8 mouse cellular contexts compared by ENCODE assay signal in the genomic region with DNA sequence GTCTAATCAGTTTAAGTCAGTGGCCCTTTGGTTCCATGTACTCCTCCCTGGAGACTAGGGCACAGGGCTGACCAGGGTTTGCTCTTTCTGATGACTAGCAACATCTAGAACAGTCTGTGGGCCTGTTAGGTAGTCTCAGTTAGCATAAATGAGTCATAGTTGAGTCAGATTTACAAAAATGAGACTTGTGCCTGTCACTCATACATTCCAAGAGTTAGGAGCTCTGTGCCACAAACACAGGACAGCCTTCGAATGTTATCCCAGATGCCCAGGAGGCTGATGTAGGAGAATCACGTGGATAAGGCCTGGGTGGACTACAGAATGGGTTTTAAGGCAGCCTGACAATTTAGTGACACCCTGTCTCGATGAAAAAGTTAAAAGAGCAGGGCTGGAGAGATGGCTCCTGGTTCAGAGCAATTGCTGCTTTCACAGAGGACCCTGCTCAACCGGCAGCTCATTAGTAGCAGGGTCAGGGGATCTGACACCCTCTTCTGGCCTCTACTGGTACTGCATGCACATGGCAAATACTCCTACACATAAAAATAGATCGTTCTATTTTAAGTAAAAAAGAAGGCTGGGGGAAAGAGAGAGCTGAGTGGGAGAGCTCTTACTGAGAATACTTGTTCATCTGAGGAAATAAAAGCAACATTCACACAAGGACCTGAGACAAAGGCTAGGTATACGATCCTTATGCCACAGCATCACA. TPM values are rescaled to one million over a fixed set of nuclear protein-coding genes. Genes with fewer than 3 reads are reported as not detected.
DNase-seq lines count a peak whose midpoint lies in the region; ATAC-seq and TF ChIP-seq lines count a peak whose summit lies in the region.

No protein-coding gene starts in this region.

- H3K27me3 ChIP-seq in forebrain, postnatal 0 days (ENCODE audit: insufficient read depth, low read length): no peaks in the 10 kb centered on the region
- no peaks in the 10 kb centered on the region for H3K27me3 ChIP-seq in forebrain, embryonic 12.5 days

- H3K27ac ChIP-seq in forebrain, postnatal 0 days (ENCODE audit: low read depth, low read length): no peak overlapping the region
- H3K27ac ChIP-seq in forebrain, embryonic 12.5 days: no peak overlapping the region

- DNase-seq in forebrain, postnatal 0 days: peak; percentile 51
- peak; percentile 36 for DNase-seq in 3134 (ENCODE audit: extremely low read depth, insufficient read length, low spot score)
- peak; percentile 11 for DNase-seq in T-cell, adult 2 months (ENCODE audit: low spot score)
- DNase-seq in kidney, postnatal 4 days: peak; percentile 67 to 69
- no peak for DNase-seq in cerebellum, postnatal 36 days
- no peak for DNase-seq in cerebellum, adult 11-12 months

- H3K4me1 ChIP-seq in forebrain, postnatal 0 days (ENCODE audit: insufficient read depth): no peaks in the 10 kb centered on the region
- H3K4me1 ChIP-seq in forebrain, embryonic 12.5 days: no peaks in the 10 kb centered on the region

- TF ChIP-seq CTCF in forebrain, postnatal 0 days (IDR thresholded peaks at IDR 0.05; ENCODE audit: low read depth): peak; percentile 62

- H3K9me3 ChIP-seq in forebrain, postnatal 0 days (ENCODE audit: low read length): no peaks in the 10 kb centered on the region
- no peaks in the 10 kb centered on the region for H3K9me3 ChIP-seq in forebrain, embryonic 12.5 days

- no peak overlapping the region for H3K4me3 ChIP-seq in forebrain, postnatal 0 days (ENCODE audit: low read depth, low read length)
- H3K4me3 ChIP-seq in forebrain, embryonic 12.5 days (replicated peaks): no peak overlapping the region

- WGBS in forebrain, postnatal 0 days: 65% methylated on average over 6 of the region's 6 CpGs
- WGBS in forebrain, embryonic 12.5 days: 65% methylated on average over 6 of the region's 6 CpGs

- H3K4me2 ChIP-seq in forebrain, postnatal 0 days (ENCODE audit: low read depth): no peak overlapping the region
- no peak overlapping the region for H3K4me2 ChIP-seq in forebrain, embryonic 12.5 days

- H3K36me3 ChIP-seq in forebrain, postnatal 0 days (ENCODE audit: insufficient read depth): no peaks in the 10 kb centered on the region
- no peaks in the 10 kb centered on the region for H3K36me3 ChIP-seq in forebrain, embryonic 12.5 days (replicated peaks)

- no peak for ATAC-seq in forebrain, postnatal 0 days
- no peak for ATAC-seq in forebrain, embryonic 12.5 days (ENCODE audit: low FRiP score)
- ATAC-seq in megakaryocyte progenitor cell, adult 5-6 weeks (replicated peaks; ENCODE audit: poor library complexity): peak; percentile 85

- no peak overlapping the region for H3K9ac ChIP-seq in forebrain, postnatal 0 days
- no peak overlapping the region for H3K9ac ChIP-seq in forebrain, embryonic 12.5 days

RNA-seq across cellular contexts. Expression of gene Mansc1, which starts 11.3 kb away (rescaled TPM):
- 1.2 and 2.8 TPM in 2 replicates for total RNA-seq in forebrain, postnatal 0 days (2014; rRNA removed)
- 1.4 and 1.9 TPM in 2 replicates for polyA plus RNA-seq in forebrain, postnatal 0 days (2015; fragmentation: Nextera tagmentation; extraction: Ambion mirVana)
- polyA plus RNA-seq in forebrain, embryonic 12.5 days (2016; fragmentation: Nextera tagmentation; extraction: Ambion mirVana): 1.1 TPM in 2 replicates
- 7.3 and 8.1 TPM in 2 replicates for total RNA-seq in megakaryocyte progenitor cell, adult 5-6 weeks (2015)
- 2.7 and 3.3 TPM in 2 replicates for total RNA-seq in megakaryocyte progenitor cell, adult 5-6 weeks (2017)

RNA-seq across cellular contexts. Expression of gene Borcs5, which starts 18.3 kb away (rescaled TPM):
- total RNA-seq in forebrain, postnatal 0 days (2014; rRNA removed): 37.4 and 41.2 TPM in 2 replicates
- polyA plus RNA-seq in forebrain, postnatal 0 days (2015; fragmentation: Nextera tagmentation; extraction: Ambion mirVana): 42.6 and 44.2 TPM in 2 replicates
- 34.4 and 35.8 TPM in 2 replicates for polyA plus RNA-seq in forebrain, embryonic 12.5 days (2016; fragmentation: Nextera tagmentation; extraction: Ambion mirVana)
- total RNA-seq in megakaryocyte progenitor cell, adult 5-6 weeks (2015): 11.5 and 12.8 TPM in 2 replicates
- total RNA-seq in megakaryocyte progenitor cell, adult 5-6 weeks (2017): 8.3 and 8.7 TPM in 2 replicates

RNA-seq across cellular contexts. Expression of gene Lrp6, which starts 54.2 kb away (rescaled TPM):
- total RNA-seq in forebrain, postnatal 0 days (2014; rRNA removed): 29.9 and 41.3 TPM in 2 replicates
- polyA plus RNA-seq in forebrain, postnatal 0 days (2015; fragmentation: Nextera tagmentation; extraction: Ambion mirVana): 12.3 and 14.7 TPM in 2 replicates
- polyA plus RNA-seq in forebrain, embryonic 12.5 days (2016; fragmentation: Nextera tagmentation; extraction: Ambion mirVana): 32.0 and 33.3 TPM in 2 replicates
- total RNA-seq in megakaryocyte progenitor cell, adult 5-6 weeks (2015): 24.4 and 33.8 TPM in 2 replicates
- 32.4 and 33.2 TPM in 2 replicates for total RNA-seq in megakaryocyte progenitor cell, adult 5-6 weeks (2017)

Comparison
In these comparisons a context has a peak if more than half of its experiments do, and no peak if none do; other contexts are left out.
1. DNase-seq: peak in forebrain, postnatal 0 days (single experiment), 3134 (single experiment), T-cell, adult 2 months (single experiment) and kidney, postnatal 4 days (2 of 2); none in cerebellum, postnatal 36 days (0 of 2) and cerebellum, adult 11-12 months (single experiment).